Mouse (Mus musculus): ENCODE results near the gene Zfp706. TPM values are rescaled to one million over a fixed set of nuclear protein-coding genes. Genes with fewer than 3 reads are reported as not detected.

Zfp706 gene
- polyA plus RNA-seq (2014; fragmentation: Nextera tagmentation; extraction: Ambion mirVana) = 410 and 472 TPM in 2 replicates

DNA sequence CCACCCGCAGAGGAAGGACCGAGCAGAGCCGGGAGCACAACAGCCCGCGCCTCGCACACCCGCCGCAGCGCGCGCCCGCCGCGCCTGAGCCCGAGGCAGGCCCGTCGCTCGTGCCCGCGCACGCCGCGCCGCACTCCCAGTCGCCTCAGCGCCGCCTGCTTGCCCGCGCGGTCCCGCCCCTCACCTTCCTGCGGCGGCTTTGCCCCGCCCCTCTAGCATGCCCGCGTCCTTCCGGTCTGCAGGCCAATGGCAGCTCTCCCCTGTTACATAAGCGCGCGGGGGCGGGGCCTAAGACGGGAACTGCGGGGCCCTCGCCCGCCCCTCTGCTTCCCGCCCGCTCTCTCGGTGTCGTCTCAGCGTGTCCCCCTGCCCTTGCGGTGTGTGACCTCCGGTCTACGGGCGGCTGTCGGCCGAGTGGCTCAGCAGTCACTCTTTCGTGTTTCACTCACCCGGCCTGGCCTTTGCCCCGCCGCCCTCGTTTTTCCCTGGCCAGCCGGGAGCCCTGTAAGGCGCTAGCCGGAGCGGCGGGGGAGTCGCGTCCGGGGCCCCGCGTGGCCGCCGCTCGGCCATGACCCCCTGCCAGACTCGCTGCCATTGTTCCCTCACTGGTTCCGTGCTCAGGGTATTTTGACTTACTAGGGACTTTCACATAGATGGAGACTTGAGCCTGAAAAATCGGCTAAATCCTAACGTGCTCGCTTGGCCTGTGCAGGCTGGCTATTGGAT is at the start of gene Zfp706:
Gene Zfp706 (minus strand): TSS at position 541 of the 726 bp plus-strand sequence.
- no peaks in the 10 kb centered on the region for H3K27me3 ChIP-seq (ENCODE audit: control insufficient read depth, insufficient read depth, low read length)
- DNase-seq (ENCODE audit: low spot score) = peak; percentile 99
- no peaks in the 10 kb centered on the region; the same call in 1 of the 2 replicates for H3K36me3 ChIP-seq (ENCODE audit: control insufficient read depth, insufficient read depth, low read length)
- peak within 1 kb of the TSS; percentile 71 for H3K4me2 ChIP-seq (ENCODE audit: low read depth, low read length, severe bottlenecking)
- WGBS = under 1% methylated on average over 54 of the region's 79 CpGs
- peak within 1 kb of the TSS; percentile 97 for H3K9ac ChIP-seq (ENCODE audit: low read length)
- H3K9me3 ChIP-seq (ENCODE audit: control insufficient read depth, low read length) = no peaks in the 10 kb centered on the region
- peaks cover 9% of the 10 kb centered on the region; the same call in 1 of the 2 replicates for H3K4me1 ChIP-seq (replicated peaks; ENCODE audit: control insufficient read depth, insufficient read depth, low read length)
- peak; percentile 99 for ATAC-seq (replicated peaks; ENCODE audit: low FRiP score)
- peak within 1 kb of the TSS; percentile 90 for H3K4me3 ChIP-seq (ENCODE audit: low read depth, low read length)
- H3K27ac ChIP-seq (ENCODE audit: low read depth, low read length) = peak within 1 kb of the TSS; percentile 86

DNA sequence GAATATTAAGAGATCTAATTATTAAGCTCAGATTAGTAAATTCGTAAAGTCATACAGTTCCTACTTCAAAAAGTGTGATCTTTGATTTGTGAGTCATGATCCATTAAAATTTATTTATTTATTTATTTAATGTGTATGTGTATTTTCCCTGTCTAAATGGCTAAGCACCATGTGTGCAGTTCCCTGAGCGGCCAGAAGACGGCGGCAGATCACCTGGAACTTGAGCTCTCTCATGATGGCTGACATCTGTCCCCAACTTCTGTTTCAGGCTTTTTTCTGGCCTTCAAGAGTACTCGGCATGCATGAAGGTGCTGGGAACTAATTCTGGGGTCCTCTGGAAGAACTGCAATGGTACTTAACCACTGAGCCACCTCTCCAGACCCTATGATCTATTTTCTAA is 47.0 kb upstream of the Zfp706 start:
- H3K4me1 ChIP-seq (replicated peaks; ENCODE audit: control insufficient read depth, insufficient read depth, low read length) = peaks cover 3% of the 10 kb centered on the region
- no peaks in the 10 kb centered on the region for H3K27me3 ChIP-seq (ENCODE audit: control insufficient read depth, insufficient read depth, low read length)
- H3K4me3 ChIP-seq (ENCODE audit: low read depth, low read length) = no peak overlapping the region
- no peak overlapping the region for H3K27ac ChIP-seq (ENCODE audit: low read depth, low read length)
- no peak overlapping the region for H3K4me2 ChIP-seq (ENCODE audit: low read depth, low read length, severe bottlenecking)
- no peaks in the 10 kb centered on the region for H3K36me3 ChIP-seq (ENCODE audit: control insufficient read depth, insufficient read depth, low read length)
- H3K9ac ChIP-seq (ENCODE audit: low read length) = no peak overlapping the region
- no peaks in the 10 kb centered on the region for H3K9me3 ChIP-seq (ENCODE audit: control insufficient read depth, low read length)
- ATAC-seq (replicated peaks; ENCODE audit: low FRiP score) (no peak), DNase-seq (ENCODE audit: low spot score) (no peak)
- WGBS = 90% methylated on average over 5 of the region's 5 CpGs

- no peak overlapping the region for H3K4me3 ChIP-seq (ENCODE audit: low read depth, low read length)
- no peaks in the 10 kb centered on the region for H3K36me3 ChIP-seq (ENCODE audit: control insufficient read depth, insufficient read depth, low read length)
- no peak overlapping the region for H3K4me2 ChIP-seq (ENCODE audit: low read depth, low read length, severe bottlenecking)
- H3K9ac ChIP-seq (ENCODE audit: low read length) = no peak overlapping the region
- no peaks in the 10 kb centered on the region for H3K9me3 ChIP-seq (ENCODE audit: control insufficient read depth, low read length)
- WGBS = 56% methylated on average over 8 of the region's 8 CpGs
- peaks cover 3% of the 10 kb centered on the region for H3K4me1 ChIP-seq (replicated peaks; ENCODE audit: control insufficient read depth, insufficient read depth, low read length)
- DNase-seq (ENCODE audit: low spot score) = peak; percentile 69
- ATAC-seq (replicated peaks; ENCODE audit: low FRiP score) = peak; percentile 74
- no peak overlapping the region for H3K27ac ChIP-seq (ENCODE audit: low read depth, low read length)
- H3K27me3 ChIP-seq (ENCODE audit: control insufficient read depth, insufficient read depth, low read length) = no peaks in the 10 kb centered on the region
Observed at GRCm38 (mm10) chr15:37053085-37053762, 45.7 kb upstream of the Zfp706 start.

DNA sequence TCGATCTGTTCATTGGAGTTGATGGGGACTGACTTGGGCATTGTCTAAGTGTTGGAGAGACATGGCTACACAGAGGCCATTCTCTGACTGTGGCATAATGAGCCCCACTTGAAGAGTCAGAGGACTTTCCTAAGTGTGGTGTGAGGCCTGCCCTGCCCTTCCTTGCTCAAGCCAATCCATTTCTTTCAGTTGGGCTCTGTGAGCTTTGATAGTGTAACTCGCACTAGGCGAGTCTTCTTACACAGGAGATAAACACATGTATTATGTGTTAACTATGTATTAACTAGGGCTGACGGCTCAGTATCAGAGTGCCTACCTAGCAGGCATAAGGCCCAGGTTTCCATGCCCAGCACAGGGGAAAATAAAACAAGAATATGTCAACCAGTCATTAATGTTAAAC is 39.8 kb upstream of the Zfp706 start:
- Histone ChIP-seq H3K4me2 (ENCODE audit: low read depth, low read length, severe bottlenecking) (no peak overlapping the region), H3K27ac (ENCODE audit: low read depth, low read length) (no peak overlapping the region)

GRCm38 (mm10) chr15:37046586-37046985 is 39.0 kb upstream of the Zfp706 start:
- no peak overlapping the region for H3K4me2 ChIP-seq (ENCODE audit: low read depth, low read length, severe bottlenecking)
- ATAC-seq (replicated peaks; ENCODE audit: low FRiP score) (no peak), DNase-seq (ENCODE audit: low spot score) (no peak)
- H3K9ac ChIP-seq (ENCODE audit: low read length) = no peak overlapping the region
- H3K9me3 ChIP-seq (ENCODE audit: control insufficient read depth, low read length) = no peaks in the 10 kb centered on the region
- no peaks in the 10 kb centered on the region for H3K36me3 ChIP-seq (ENCODE audit: control insufficient read depth, insufficient read depth, low read length)
- no peak overlapping the region for H3K27ac ChIP-seq (ENCODE audit: low read depth, low read length)
- H3K27me3 ChIP-seq (ENCODE audit: control insufficient read depth, insufficient read depth, low read length) = no peaks in the 10 kb centered on the region
- WGBS = 92% methylated on average over 10 of the region's 10 CpGs
- no peak overlapping the region for H3K4me3 ChIP-seq (ENCODE audit: low read depth, low read length)
- H3K4me1 ChIP-seq (replicated peaks; ENCODE audit: control insufficient read depth, insufficient read depth, low read length) = no peaks in the 10 kb centered on the region

More for the DNA sequence above, 39.8 kb upstream of the Zfp706 start:
- no peaks in the 10 kb centered on the region for H3K27me3 ChIP-seq (ENCODE audit: control insufficient read depth, insufficient read depth, low read length)
- no peak overlapping the region for H3K4me3 ChIP-seq (ENCODE audit: low read depth, low read length)
- H3K9ac ChIP-seq (ENCODE audit: low read length) = no peak overlapping the region
- ATAC-seq (replicated peaks; ENCODE audit: low FRiP score) (no peak), DNase-seq (ENCODE audit: low spot score) (no peak)
- whole genome bisulfite sequencing = 87% methylated on average over 4 of the region's 4 CpGs
- H3K9me3 ChIP-seq (ENCODE audit: control insufficient read depth, low read length) = no peaks in the 10 kb centered on the region
- no peaks in the 10 kb centered on the region for H3K4me1 ChIP-seq (replicated peaks; ENCODE audit: control insufficient read depth, insufficient read depth, low read length)
- H3K36me3 ChIP-seq (ENCODE audit: control insufficient read depth, insufficient read depth, low read length) = no peaks in the 10 kb centered on the region

DNA sequence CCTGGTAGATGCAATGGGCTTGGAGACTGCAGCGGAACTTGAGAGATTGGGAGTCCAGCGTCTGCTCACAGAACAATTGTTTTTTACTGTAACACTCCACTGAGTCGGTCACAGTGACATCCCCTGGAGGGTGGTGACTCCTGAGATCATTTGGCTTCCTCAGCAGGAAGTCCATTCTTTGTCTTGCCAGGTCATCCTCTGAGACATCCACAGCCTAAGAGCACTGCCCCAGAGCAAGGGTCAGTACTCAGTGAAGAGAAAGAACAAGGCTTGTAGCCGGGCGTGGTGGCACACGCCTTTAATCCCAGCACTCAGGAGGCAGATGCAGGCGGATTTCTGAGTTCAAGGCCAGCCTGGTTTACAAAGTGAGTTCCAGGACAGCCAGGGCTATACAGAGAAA is 38.6 kb upstream of the Zfp706 start:
- Histone ChIP-seq H3K36me3 (ENCODE audit: control insufficient read depth, insufficient read depth, low read length) (no peaks in the 10 kb centered on the region), H3K4me2 (ENCODE audit: low read depth, low read length, severe bottlenecking) (no peak overlapping the region), H3K4me1 (replicated peaks; ENCODE audit: control insufficient read depth, insufficient read depth, low read length) (no peaks in the 10 kb centered on the region), H3K27ac (ENCODE audit: low read depth, low read length) (no peak overlapping the region), H3K9me3 (ENCODE audit: control insufficient read depth, low read length) (no peaks in the 10 kb centered on the region), H3K9ac (ENCODE audit: low read length) (no peak overlapping the region), H3K4me3 (ENCODE audit: low read depth, low read length) (no peak overlapping the region), H3K27me3 (ENCODE audit: control insufficient read depth, insufficient read depth, low read length) (no peaks in the 10 kb centered on the region)
- WGBS = 86% methylated on average over 7 of the region's 7 CpGs
- DNase-seq (ENCODE audit: low spot score) (no peak), ATAC-seq (replicated peaks; ENCODE audit: low FRiP score) (no peak)

DNA sequence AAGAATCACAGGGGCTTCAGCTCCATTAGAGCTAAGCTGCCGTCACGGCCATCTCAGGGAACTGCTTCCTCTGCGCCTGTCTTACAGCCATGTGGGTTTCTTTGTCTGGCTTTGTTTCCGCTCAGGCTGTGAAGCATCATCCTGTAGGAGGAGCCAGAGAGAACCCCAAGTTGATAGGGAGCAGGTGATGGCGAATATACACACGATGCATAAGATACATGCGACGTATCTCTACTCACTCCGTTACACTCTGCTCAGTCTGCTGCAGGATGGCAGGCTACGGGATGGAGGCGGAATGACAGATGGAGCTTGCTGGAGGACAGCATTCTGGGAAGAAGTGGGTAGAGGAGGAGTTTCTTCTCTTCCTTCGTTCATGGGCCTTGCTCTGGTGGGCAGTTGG is 37.9 kb upstream of the Zfp706 start:
- no peak overlapping the region for H3K4me2 ChIP-seq (ENCODE audit: low read depth, low read length, severe bottlenecking)
- DNase-seq (ENCODE audit: low spot score) = no peak
- WGBS = 86% methylated on average over 12 of the region's 12 CpGs
- no peak overlapping the region for H3K9ac ChIP-seq (ENCODE audit: low read length)
- H3K9me3 ChIP-seq (ENCODE audit: control insufficient read depth, low read length) = no peaks in the 10 kb centered on the region
- no peak overlapping the region for H3K4me3 ChIP-seq (ENCODE audit: low read depth, low read length)
- no peaks in the 10 kb centered on the region for H3K4me1 ChIP-seq (replicated peaks; ENCODE audit: control insufficient read depth, insufficient read depth, low read length)
- H3K27ac ChIP-seq (ENCODE audit: low read depth, low read length) = no peak overlapping the region
- no peak for ATAC-seq (replicated peaks; ENCODE audit: low FRiP score)
- no peaks in the 10 kb centered on the region for H3K36me3 ChIP-seq (ENCODE audit: control insufficient read depth, insufficient read depth, low read length)
- H3K27me3 ChIP-seq (ENCODE audit: control insufficient read depth, insufficient read depth, low read length) = no peaks in the 10 kb centered on the region

- no peak overlapping the region for H3K27ac ChIP-seq (ENCODE audit: low read depth, low read length)
Observed at GRCm38 (mm10) chr15:37042559-37042958, 35.0 kb upstream of the Zfp706 start.

More at GRCm38 (mm10) chr15:37042559-37042958, 35.0 kb upstream of the Zfp706 start:
- Histone ChIP-seq H3K4me1 (replicated peaks; ENCODE audit: control insufficient read depth, insufficient read depth, low read length) (no peaks in the 10 kb centered on the region), H3K36me3 (ENCODE audit: control insufficient read depth, insufficient read depth, low read length) (no peaks in the 10 kb centered on the region), H3K4me3 (ENCODE audit: low read depth, low read length) (no peak overlapping the region), H3K9me3 (ENCODE audit: control insufficient read depth, low read length) (no peaks in the 10 kb centered on the region), H3K27me3 (ENCODE audit: control insufficient read depth, insufficient read depth, low read length) (no peaks in the 10 kb centered on the region), H3K9ac (ENCODE audit: low read length) (no peak overlapping the region), H3K4me2 (ENCODE audit: low read depth, low read length, severe bottlenecking) (no peak overlapping the region)
- WGBS = 43% methylated on average over 5 of the region's 5 CpGs
- DNase-seq (ENCODE audit: low spot score) (no peak), ATAC-seq (replicated peaks; ENCODE audit: low FRiP score) (no peak)
